Mouse (Mus musculus) ES-E14 (cell line): ENCODE data around the gene Brms1. TPM values are rescaled to one million over a fixed set of nuclear protein-coding genes. Genes with fewer than 3 reads are reported as not detected.
"Not testable (repeated sequence)": the region's sequence is repeated elsewhere in the genome, so short reads cannot be mapped to it uniquely, and the experiment has no call there.

Experiments
- DNase-seq: peaks from one replicate; pipeline ENCODE4 v3.0.0-alpha.2; 2013; ENCODE audit warnings: low read depth, low spot score
- H3K27ac ChIP-seq: 2 replicates; pipeline ENCODE4 v1.5.1; 2012; ENCODE audit warnings: low read depth, mild to moderate bottlenecking, low read length, moderate library complexity, mixed read lengths; ENCODE audit not compliant: poor library complexity, insufficient read depth, severe bottlenecking
- H3K36me3 ChIP-seq: 2 replicates; pipeline ENCODE4 v1.6.1; 2012; ENCODE audit warnings: mild to moderate bottlenecking, low read length, moderate library complexity, mixed read lengths; ENCODE audit not compliant: control insufficient read depth, poor library complexity, insufficient read depth, severe bottlenecking
- H3K4me1 ChIP-seq, 2 experiments: fragments of 150-350 bp in 1 of 2; sonication (generic) in 1 of 2; 2 replicates each; pipeline ENCODE4 v1.6.1; 2012; ENCODE audit warnings: low read length in 2 of 2, mild to moderate bottlenecking in 1 of 2, mixed read lengths in 1 of 2; ENCODE audit not compliant: control insufficient read depth in 2 of 2, insufficient read depth in 2 of 2, poor library complexity in 1 of 2
- H3K4me3 ChIP-seq, 2 experiments: fragments of 150-350 bp in 1 of 2; sonication (generic) in 1 of 2; 2 replicates each; pipeline ENCODE4 v1.5.1; 2012; ENCODE audit warnings: low read length in 2 of 2, low read depth in 1 of 2, mild to moderate bottlenecking in 1 of 2, mixed read lengths in 1 of 2; ENCODE audit not compliant: insufficient read depth in 1 of 2, poor library complexity in 1 of 2, severe bottlenecking in 1 of 2
- H3K9ac ChIP-seq: 2 replicates; pipeline ENCODE4 v1.6.1; 2012; ENCODE audit warnings: low read depth, mild to moderate bottlenecking, low read length, mixed read lengths; ENCODE audit not compliant: poor library complexity, insufficient read depth, severe bottlenecking
- H3K9me3 ChIP-seq: fragments of 150-350 bp; sonication (generic); 2 replicates; pipeline ENCODE4 v1.6.1; 2012; ENCODE audit warnings: low read depth, mild to moderate bottlenecking, low read length; ENCODE audit not compliant: control insufficient read depth, insufficient read depth
- CHD2 ChIP-seq: IDR thresholded peaks from 2 replicates; pipeline ENCODE4 v1.6.1; 2014; ENCODE audit warnings: mild to moderate bottlenecking, low read depth, low read length, inconsistent platforms
- HCFC1 ChIP-seq: IDR thresholded peaks from 2 replicates; pipeline ENCODE4 v1.6.1; 2012; ENCODE audit warnings: low read length, inconsistent platforms, borderline replicate concordance; ENCODE audit not compliant: insufficient read depth
- MAFK ChIP-seq: IDR thresholded peaks from 2 replicates; pipeline ENCODE4 v1.6.1; 2014; ENCODE audit warnings: mild to moderate bottlenecking, low read depth, low read length, inconsistent platforms; ENCODE audit not compliant: insufficient read depth
- ZC3H11A ChIP-seq: IDR thresholded peaks from 2 replicates; pipeline ENCODE4 v1.6.1; 2012; ENCODE audit warnings: low read depth, mild to moderate bottlenecking, inconsistent platforms, low read length, borderline replicate concordance
- ZNF384 ChIP-seq: IDR thresholded peaks from 2 replicates; pipeline ENCODE4 v1.6.1; 2012; ENCODE audit warnings: low read depth, low read length, inconsistent platforms
- in situ Hi-C, 2 experiments: fragments of 600-800 bp; cut with MboI; formaldehyde crosslinking; loops; one replicate each; pipeline ENCODE4 v1.15.1; 2025; ENCODE audit warnings: low sequenced_read_pairs in 2 of 2, inconsistent platforms in 1 of 2; ENCODE audit not compliant: unreplicated experiment in 2 of 2
- total RNA-seq: library from RNA; depleted of rRNA; stranded (reverse); fragments of 300-350 nt; gene quantifications from 2 replicates; pipeline ENCODE4 v1.2.3, GENCODE M21; 2012

The Brms1 gene
- total RNA-seq, 1 experiment = 24.1 TPM

DNA sequence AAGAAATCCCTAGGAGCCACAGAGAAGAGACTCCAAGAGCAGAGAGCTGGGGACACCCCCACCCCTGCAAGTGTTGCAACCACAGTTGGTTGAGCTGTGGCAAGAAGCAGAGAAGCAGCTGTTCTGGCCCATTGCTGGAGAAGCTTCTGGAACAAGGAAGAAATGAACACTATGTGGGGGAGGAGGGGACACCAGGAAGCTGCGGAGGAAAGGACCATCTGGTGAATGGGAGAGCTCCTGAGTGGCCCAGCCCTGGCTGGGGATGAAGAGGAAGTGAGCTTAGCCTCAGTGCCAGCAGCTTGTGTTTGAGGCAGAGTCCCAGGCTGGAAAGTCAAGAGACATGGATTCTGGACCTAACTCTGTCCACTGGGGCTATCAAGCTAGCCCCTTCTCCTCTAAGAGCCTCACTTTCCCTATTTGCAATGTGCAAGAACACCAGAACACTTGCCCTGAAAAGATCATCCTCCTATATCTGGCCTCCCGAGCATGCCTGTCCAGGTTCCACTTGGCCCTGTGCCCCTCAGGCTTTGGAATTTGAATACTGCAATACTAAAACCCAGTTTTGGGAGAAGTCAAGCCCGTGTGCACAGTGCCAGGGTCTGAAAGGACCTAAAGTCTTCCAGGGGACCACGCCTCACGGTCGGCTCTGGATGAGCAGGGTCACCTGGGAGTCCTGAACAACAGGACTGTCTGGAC, 41.6 kb upstream of the Brms1 start:
- Histone ChIP-seq H3K9ac (no peak overlapping the region), H3K27ac (no peak overlapping the region), H3K4me1 (peaks cover 0 to 3% of the 10 kb centered on the region in 2 experiments; a peak in 1 of 4 replicates), H3K4me3 (no peak overlapping the region), H3K36me3 (no peaks in the 10 kb centered on the region), H3K9me3 (no peaks in the 10 kb centered on the region)
- DNase-seq = no peak
- TF ChIP-seq ZNF384 (no peak), CHD2 (no peak), HCFC1 (no peak), ZC3H11A (no peak), MAFK (no peak)
- in situ Hi-C loops = loop anchor here in 1 of 2 experiments (25.0 kb wide), 1 partner anchor 362 kb away; the partner anchor contains the start of gene Rce1

- H3K36me3 ChIP-seq = no peaks in the 10 kb centered on the region
- peaks cover 0 to 3% of the 10 kb centered on the region in 2 experiments; a peak in 1 of 4 replicates for H3K4me1 ChIP-seq
- in situ Hi-C loops = no loop called here
- no peak overlapping the region for H3K27ac ChIP-seq
- H3K9me3 ChIP-seq = no peaks in the 10 kb centered on the region
- peak; percentile 66; the same call in 1 of the 2 replicates for TF ChIP-seq ZC3H11A
- no peak; the same call in 1 of the 2 replicates for TF ChIP-seq HCFC1
- peak overlapping the region; percentile 17 to 51 for H3K4me3 ChIP-seq
- no peak overlapping the region for H3K9ac ChIP-seq
- peak; percentile 76 for DNase-seq
Observed at GRCm38 (mm10) chr19:5001666-5002406, 39.3 kb upstream of the Brms1 start.

- in situ Hi-C loops, H3K4me3 ChIP-seq, H3K9ac ChIP-seq, H3K4me1 ChIP-seq, DNase-seq, H3K27ac ChIP-seq, H3K36me3 ChIP-seq, H3K9me3 ChIP-seq: not testable (repeated sequence)
- peak; percentile 80 for TF ChIP-seq ZNF384
Observed at GRCm38 (mm10) chr19:5003644-5004043, 37.5 kb upstream of the Brms1 start.

DNA sequence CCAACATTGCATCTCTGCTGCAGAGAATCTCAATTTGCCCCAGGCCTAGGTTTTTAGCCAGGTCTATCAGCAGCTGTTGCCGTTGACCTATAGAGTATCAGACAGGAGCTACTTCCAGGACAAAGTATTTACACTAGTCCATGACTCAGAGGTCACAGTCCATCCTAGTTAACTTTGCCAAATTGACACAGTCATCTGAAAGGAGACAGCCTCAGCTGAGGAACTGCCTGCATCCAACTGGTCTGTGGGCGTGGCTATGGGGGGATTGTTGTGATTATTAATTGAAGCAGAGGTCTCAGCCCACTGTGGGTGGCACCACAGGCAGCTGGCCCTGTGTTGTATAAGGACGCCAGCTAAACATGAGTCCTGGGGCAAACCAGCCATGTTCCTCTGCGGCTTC, 36.2 kb upstream of the Brms1 start:
- no peak for DNase-seq
- TF ChIP-seq MAFK = no peak
- TF ChIP-seq HCFC1 = no peak
- TF ChIP-seq ZNF384 = no peak
- TF ChIP-seq CHD2 = no peak
- Histone ChIP-seq H3K4me3 (no peak overlapping the region), H3K27ac (no peak overlapping the region), H3K36me3 (no peaks in the 10 kb centered on the region), H3K4me1 (no peaks in the 10 kb centered on the region), H3K9me3 (no peaks in the 10 kb centered on the region), H3K9ac (no peak overlapping the region)
- in situ Hi-C loops = no loop called here
